Mouse (Mus musculus) spleen, adult 2 months (tissue): ENCODE data around the gene Tenm4.

Source experiments
- CTCF ChIP-seq: fragments of 200-500 bp; IDR thresholded peaks from 2 replicates; pipeline ENCODE4 v1.5.1; 2011; ENCODE audit warnings: mild to moderate bottlenecking, inconsistent platforms; ENCODE audit not compliant: insufficient read depth, insufficient read length, insufficient replicate concordance; ENCODE audit errors: extremely low read depth
- POLR2A ChIP-seq: fragments of 200-500 bp; IDR thresholded peaks from 2 replicates; pipeline ENCODE4 v1.6.1; 2011; ENCODE audit warnings: low read depth, low read length, inconsistent platforms

DNA sequence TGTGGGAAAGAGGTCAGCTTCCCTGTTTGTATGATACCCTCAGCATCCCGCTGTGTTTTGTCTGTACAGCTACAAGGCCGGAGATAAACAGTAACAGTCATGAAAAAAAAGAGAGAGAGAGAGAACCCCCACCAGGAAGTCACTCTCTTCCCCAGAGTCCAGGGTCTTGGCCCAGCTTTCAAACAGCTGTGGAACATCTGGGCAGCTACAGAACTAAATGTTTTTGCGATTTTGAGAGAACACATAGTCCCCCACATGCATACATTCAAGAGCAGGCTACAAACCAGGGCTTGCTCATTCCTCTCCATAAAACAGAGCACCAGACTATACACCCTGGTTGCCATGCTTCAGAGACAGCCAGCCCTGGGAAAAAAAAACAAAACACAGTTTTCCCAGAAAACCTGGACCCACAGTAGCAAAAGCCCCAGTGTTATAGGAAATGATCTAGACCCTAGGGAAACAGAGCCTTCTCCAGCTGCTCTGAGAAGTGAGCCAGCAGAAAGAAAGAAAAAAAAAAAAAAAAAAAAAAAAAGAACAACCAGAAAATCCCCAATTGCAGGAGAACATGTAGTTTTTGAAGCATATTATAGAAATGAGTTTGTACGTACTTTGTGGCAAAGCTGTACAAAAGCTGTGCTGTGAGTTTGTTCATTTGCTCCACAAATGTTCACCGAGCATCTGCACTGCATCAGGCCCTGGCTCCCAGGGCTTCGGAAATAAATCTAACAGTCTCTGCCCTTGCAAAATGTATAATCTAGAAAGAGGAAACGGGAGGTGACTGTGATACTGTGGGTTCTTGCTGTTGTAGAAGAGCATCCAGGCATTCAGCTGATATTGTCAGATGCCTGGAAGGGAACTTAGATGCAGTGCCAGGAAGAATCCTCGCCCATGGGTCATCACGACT lies 642.7 kb downstream of the Tenm4 start:
- TF ChIP-seq POLR2A (no peak), CTCF (no peak)
